Mouse (Mus musculus) telencephalon, adult 2 months (tissue): ENCODE data around the gene Map4k2.

Experiments used
- DNase-seq: peaks from one replicate; pipeline ENCODE4 v3.0.0-alpha.2; 2011; ENCODE audit warnings: low read depth, low spot score

The Map4k2 gene

GRCm38 (mm10) chr19:6400096-6401086 is 59.5 kb downstream of the Map4k2 start:
- DNase-seq = no peak

DNA sequence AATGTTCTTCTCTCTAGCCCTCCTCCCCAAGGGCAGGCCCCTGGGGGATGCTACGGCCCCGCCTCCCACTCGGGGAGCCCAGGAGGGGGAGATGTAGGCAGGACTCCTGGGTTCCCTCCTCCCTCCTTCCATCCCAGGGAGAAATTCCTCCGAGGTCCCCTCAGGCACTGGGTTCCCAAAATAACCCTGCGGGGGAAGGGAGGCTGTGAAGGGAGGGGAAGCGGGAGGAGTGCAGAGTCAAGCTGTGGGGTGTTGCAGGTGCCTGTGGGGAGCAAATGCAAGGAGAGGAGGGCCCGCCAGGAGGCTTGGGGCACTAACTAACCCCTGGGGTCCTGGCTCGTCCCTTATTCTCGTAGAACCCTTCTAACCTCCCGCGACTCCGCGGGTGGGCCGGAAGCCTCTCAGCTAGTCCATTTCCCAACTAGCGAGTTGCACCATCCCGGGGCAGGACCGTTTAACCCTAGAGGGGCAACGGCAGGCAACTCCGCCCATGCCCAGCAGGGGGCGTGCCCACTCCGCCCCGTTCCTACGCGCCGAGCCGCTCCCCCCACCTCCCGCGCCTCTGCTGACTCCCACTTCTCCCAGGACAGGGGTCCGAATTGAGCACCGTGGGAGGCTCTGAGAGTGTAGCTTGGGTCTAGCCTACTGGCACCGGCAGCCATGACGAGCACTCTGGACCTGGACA is 60.3 kb downstream of the Map4k2 start:
- no peak for DNase-seq

- DNase-seq = no peak
Observed at GRCm38 (mm10) chr19:6401951-6402350, 61.0 kb downstream of the Map4k2 start.

DNA sequence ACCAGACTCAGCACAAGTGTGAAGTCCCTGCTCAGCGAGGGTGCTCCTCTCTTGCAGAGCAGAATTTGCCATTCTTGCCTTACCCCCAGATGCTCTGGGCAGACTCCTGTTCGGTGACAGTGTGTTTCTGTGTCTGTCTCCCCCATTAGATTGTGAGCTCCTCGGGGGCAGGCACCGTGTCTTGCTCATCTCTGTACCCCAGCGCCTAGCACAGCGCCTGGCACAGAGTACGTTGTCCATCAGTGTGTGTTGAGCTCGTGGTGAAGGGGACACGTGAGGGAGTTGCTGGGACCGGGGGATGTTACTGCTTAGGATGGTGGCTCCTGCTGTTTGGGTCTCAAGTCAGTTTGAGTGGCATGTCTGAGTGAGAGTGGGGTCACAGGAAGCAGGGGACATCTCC is 62.9 kb downstream of the Map4k2 start:
- no peak for DNase-seq
